Mouse (Mus musculus): ENCODE data around the gene Gcn1l1. TPM values are rescaled to one million over a fixed set of nuclear protein-coding genes. Genes with fewer than 3 reads are reported as not detected.

The Gcn1l1 gene
- polyA plus RNA-seq, 1 experiment from 2014 or later = 97.6 TPM

DNA sequence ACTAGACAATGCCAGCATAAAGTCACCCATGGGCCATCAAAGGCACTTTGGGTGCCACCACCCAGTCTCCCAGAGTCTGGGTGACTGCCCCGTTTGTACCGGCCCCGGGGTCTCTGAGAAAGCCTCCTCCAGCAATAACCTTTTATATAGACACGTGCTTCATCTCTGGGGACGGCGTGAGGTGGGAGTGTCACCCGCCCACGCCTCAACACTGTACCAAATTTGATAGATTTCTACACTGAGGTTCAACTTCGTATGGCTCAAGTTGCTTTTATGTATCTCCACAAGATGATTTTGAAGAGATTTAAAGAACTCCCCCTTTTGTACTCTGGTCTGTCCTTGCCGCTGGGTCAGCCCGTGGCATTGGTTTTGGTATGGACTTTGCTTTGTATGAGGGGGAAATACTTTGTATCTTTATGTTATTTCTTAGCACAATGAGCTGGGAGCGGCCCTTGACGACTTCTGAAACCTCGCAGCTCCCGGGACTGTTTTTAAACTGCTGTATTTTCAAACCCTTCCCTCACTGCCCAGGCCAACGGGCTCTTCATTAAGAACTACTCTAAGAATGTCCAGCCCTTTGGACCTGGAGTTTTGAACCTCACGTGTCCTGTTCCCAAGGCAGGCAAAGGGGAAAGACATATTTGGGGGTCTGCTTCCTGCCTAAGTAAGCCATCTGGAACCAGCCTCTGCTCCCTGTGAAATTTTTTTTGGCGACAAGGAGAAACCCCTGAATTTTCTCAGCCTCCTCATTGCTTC, 10.3 kb upstream of the Gcn1l1 start:
- ChIA-PET CTCF (interaction anchor here (0.6 to 3.5 kb wide), 6 partner anchors 8 to 46 kb away, joined by 3 to 22 read pairs (median 13); no protein-coding TSS in a partner anchor), POLR2A (interaction anchor here (1.0 to 2.1 kb wide), 5 partner anchors 10 to 63 kb away, joined by 3 to 12 read pairs (median 4); partner anchors contain the start of gene Gcn1l1)
- ATAC-seq (no peak), DNase-seq (ENCODE audit: low read depth, low spot score) (no peak)
- in situ Hi-C loops (cut with MboI; ENCODE audit: low pct_unique_long_range_greater_than_20kb) = no loop called here
- H3K27me3 ChIP-seq = no peaks in the 10 kb centered on the region
- TF ChIP-seq CTCF (IDR thresholded peaks at IDR 0.05) = no peak

DNA sequence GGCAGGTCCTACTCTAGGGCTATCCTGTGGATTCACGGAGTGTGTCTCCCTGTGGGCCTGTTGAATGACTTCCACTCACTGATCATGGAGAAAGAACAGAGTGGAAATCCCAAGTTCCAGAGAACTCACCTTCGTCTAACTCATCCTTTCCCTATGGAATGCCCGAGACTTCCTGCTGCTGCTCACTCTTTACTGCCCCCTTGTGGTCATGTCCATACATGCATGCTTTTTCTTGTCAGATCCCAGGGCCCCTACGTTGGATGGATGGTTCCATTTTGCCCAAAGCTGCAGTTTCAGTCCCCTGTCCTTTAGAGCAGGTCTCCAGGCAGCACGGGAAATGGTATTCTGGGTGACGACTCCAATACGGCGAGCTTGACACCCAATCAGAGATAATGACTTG, 8.8 kb upstream of the Gcn1l1 start:
- no peak for TF ChIP-seq CTCF (IDR thresholded peaks at IDR 0.05)
- ChIA-PET CTCF (interaction anchor here (0.7 to 3.5 kb wide), 9 partner anchors 10 to 64 kb away, joined by 3 to 22 read pairs (median 5); no protein-coding TSS in a partner anchor), POLR2A (interaction anchor here (0.5 to 2.1 kb wide), 5 partner anchors 9 to 162 kb away, joined by 3 to 12 read pairs (median 6); partner anchors contain the start of gene Gcn1l1)
- H3K27me3 ChIP-seq = no peaks in the 10 kb centered on the region
- in situ Hi-C loops (cut with MboI; ENCODE audit: low pct_unique_long_range_greater_than_20kb) = no loop called here
- ATAC-seq (no peak), DNase-seq (ENCODE audit: low read depth, low spot score) (no peak)

DNA sequence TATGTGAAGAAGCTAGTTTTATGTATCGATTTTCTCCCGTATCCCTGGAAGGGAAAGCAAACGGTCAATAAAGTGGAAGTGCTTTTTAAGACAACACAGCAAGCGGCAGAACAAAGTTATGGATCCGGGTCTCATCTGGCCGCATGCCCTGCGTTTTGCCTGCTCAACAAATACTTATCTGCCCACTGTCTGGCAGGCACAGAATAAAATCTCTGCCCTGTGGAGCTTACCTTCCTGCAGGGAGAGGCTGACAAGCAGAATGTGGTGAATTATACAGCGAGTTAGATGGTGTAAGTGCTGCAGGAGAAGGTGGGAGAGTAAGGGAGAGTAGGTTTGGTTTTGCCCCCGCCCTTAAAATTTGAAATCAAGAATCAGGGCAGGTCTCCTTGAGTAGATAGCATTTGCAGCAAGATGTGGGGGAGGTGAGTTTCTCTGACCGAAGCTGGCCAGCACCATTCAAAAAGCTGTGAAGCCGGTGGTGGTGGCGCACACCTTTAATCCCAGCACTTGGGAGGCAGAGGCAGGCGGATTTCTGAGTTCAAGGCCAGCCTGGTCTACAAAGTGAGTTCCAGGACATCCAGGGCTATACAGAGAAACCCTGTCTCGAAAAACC, 6.8 kb upstream of the Gcn1l1 start:
- ChIA-PET POLR2A (interaction anchor here (1.0 kb wide), 1 partner anchor 8 kb away, joined by 3 read pairs; no protein-coding TSS in a partner anchor), CTCF (interaction anchor here (1.0 to 3.5 kb wide), 5 partner anchors 15 to 48 kb away, joined by 3 to 22 read pairs (median 4); no protein-coding TSS in a partner anchor)
- no peaks in the 10 kb centered on the region for H3K27me3 ChIP-seq
- in situ Hi-C loops (cut with MboI; ENCODE audit: low pct_unique_long_range_greater_than_20kb) = no loop called here
- DNase-seq (ENCODE audit: low read depth, low spot score) (no peak), ATAC-seq (no peak)
- no peak for TF ChIP-seq CTCF (IDR thresholded peaks at IDR 0.05)

DNA sequence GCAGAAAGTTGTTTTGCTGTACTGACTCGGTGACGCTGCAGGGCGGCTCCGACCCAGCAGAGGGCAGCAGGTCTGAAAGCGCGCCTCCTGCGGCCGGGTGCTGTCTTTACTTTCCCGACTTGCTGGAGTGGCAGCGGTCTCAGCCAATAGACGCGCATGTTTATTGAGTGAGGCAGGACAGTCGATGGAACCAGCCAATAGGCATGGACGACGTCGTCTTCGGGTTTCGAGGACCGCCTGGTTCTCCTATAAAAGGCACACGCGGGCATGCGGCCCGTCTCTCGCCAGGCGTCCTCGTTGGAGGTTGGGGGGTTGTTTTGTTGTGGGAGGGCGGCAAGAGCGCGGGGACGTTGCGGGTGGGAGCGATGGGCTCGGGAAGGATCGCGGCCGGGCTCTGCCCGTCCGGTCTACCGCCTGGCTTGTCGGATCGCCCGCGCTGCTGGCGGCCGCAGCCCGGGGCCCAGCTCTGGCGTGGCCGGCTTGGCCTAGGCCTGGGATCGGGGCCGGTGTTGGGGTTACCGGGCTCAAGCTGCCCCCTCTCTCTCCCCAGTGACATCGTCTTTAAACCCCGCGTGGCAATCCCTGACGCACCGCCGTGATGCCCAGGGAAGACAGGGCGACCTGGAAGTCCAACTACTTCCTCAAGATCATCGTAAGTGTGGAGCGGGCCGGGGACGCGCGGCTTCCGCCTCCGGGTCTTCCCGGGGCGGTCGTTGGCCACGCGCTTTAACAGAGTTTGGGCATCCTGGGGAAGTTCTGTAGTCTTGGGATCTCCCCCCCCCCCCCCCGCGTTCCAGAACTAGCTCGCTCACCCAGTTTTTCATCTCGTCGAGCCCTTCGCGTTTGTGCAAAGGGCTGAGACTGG, 5.6 kb upstream of the Gcn1l1 start, which contains the start of gene Rplp0:
Gene Rplp0 (plus strand): TSS at position 231 of the 865 bp plus-strand sequence.
- TF ChIP-seq CTCF (IDR thresholded peaks at IDR 0.05) = no peak
- DNase-seq (ENCODE audit: low read depth, low spot score) (peak; percentile 98), ATAC-seq (peak; percentile 98)
- in situ Hi-C loops (cut with MboI; ENCODE audit: low pct_unique_long_range_greater_than_20kb) = no loop called here
- ChIA-PET POLR2A (interaction anchor here (0.6 to 1.7 kb wide), 11 partner anchors 9 to 401 kb away, joined by 3 to 7 read pairs (median 4); partner anchors contain the start of genes Mlec and Rab35), CTCF (interaction anchor here (1.0 to 1.3 kb wide), 4 partner anchors 14 to 51 kb away, joined by 3 to 4 read pairs (median 3); no protein-coding TSS in a partner anchor)
- H3K27me3 ChIP-seq = no peaks in the 10 kb centered on the region

DNA sequence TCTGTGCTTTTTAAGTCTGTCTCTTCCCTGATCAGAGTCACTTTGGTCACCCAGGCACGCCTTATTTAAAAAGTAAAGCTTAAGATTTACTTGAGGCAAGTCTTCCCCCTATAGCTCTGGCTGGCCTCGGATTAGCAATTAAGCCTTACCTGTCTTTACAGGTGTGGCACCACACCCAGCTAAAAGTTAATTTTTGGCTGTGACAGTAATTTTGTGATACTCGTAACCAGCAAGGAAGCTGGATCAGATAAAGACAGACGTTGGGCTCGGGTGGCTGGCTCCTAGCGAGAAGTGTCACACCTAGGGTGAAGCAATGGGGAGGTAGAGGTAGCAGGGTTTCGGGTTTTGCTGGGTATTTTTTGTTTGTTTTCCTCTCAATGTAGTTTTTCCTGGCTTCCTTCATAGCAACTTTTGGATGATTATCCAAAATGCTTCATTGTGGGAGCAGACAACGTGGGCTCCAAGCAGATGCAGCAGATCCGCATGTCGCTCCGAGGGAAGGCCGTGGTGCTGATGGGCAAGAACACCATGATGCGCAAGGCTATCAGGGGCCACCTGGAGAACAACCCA, 4.6 kb upstream of the Gcn1l1 start:
- ChIA-PET CTCF (interaction anchor here (1.0 to 1.6 kb wide), 3 partner anchors 13 to 64 kb away, joined by 3 read pairs; no protein-coding TSS in a partner anchor), POLR2A (interaction anchor here (0.6 to 1.7 kb wide), 8 partner anchors 8 to 402 kb away, joined by 3 to 7 read pairs (median 4); partner anchors contain the start of gene Mlec)
- no peak for DNase-seq (ENCODE audit: low read depth, low spot score)
- TF ChIP-seq CTCF (IDR thresholded peaks at IDR 0.05) = no peak
- in situ Hi-C loops (cut with MboI; ENCODE audit: low pct_unique_long_range_greater_than_20kb) = no loop called here
- H3K27me3 ChIP-seq = no peaks in the 10 kb centered on the region
- ATAC-seq = no peak

DNA sequence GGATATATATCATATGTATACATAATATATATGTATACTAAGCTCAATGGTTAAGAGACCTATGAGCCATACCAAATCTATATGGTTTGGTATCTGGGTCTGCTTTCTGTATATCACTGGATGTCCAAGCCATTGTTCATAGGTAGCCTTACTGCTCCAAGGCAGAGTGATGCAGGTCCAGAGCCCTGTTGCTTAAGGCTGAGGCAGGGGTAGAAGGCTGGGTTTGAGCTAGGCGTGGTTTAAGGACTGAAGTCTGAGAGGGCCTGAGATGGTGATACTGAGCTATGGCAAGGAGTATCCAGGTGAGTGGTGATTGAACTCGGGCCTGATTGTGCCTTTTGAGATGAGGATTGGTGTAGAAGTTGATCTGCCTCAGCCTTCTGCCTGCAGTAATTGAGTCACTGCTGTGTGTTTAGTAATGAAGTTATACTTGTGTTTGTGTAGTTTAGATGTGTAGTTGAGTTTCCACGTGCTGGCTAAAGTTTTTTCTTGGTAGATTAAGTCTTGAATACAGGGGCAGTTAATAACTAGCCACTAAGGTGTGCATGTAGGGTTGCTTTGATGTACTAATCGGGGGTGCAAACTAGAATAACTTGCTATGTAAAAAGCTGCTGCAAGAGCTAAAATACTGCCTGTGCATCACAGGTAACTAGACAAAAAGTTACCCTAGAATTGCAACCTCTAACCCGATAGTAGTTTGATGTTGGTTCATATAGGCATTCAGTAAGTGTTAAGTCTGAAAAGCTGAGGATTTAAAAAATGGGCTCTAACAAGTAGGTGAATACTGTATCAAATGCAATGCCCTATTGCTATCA, 1.1 kb upstream of the Gcn1l1 start:
- POLR2A ChIA-PET = interaction anchor here (0.6 to 1.6 kb wide), 10 partner anchors 8 to 264 kb away, joined by 3 to 5 read pairs (median 3); no protein-coding TSS in a partner anchor
- no peak for TF ChIP-seq CTCF (IDR thresholded peaks at IDR 0.05)
- ATAC-seq (no peak), DNase-seq (ENCODE audit: low read depth, low spot score) (no peak)
- CTCF ChIA-PET = interaction anchor here (1.1 to 2.6 kb wide), 2 partner anchors 9 to 25 kb away, joined by 3 to 11 read pairs; no protein-coding TSS in a partner anchor
- no peaks in the 10 kb centered on the region for H3K27me3 ChIP-seq
- in situ Hi-C loops (cut with MboI; ENCODE audit: low pct_unique_long_range_greater_than_20kb) = no loop called here

DNA sequence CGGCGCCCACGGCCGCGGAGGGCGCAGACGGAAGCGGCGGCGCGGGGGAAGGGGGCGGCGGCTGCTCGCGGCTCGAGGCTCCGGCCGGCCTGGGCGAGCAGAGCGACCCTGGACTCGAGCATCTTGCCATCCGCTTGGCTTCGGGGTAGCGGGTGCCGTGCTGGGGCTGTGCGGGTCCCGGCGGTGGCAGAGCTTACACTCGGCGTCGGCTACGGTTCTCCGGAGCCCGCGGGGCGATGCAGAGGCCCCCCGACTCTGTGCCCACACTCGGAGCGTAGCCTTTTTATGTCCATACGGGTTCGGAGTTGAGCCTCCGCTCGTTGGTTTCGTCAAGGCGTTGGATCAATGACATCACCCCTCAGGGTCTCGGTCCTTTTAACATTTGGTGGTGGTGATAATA, 349 bp downstream of the Gcn1l1 start:
- ATAC-seq (peak; percentile 6), DNase-seq (ENCODE audit: low read depth, low spot score) (no peak)
- POLR2A ChIA-PET = interaction anchor here (0.5 to 1.6 kb wide), 3 partner anchors 10 to 129 kb away, joined by 4 to 5 read pairs (median 4); no protein-coding TSS in a partner anchor
- in situ Hi-C loops (cut with MboI; ENCODE audit: low pct_unique_long_range_greater_than_20kb) = no loop called here
- no peaks in the 10 kb centered on the region for H3K27me3 ChIP-seq
- CTCF ChIA-PET = interaction anchor here (2.6 kb wide), 1 partner anchor 7 kb away, joined by 11 read pairs; no protein-coding TSS in a partner anchor
- TF ChIP-seq CTCF (IDR thresholded peaks at IDR 0.05) = no peak

DNA sequence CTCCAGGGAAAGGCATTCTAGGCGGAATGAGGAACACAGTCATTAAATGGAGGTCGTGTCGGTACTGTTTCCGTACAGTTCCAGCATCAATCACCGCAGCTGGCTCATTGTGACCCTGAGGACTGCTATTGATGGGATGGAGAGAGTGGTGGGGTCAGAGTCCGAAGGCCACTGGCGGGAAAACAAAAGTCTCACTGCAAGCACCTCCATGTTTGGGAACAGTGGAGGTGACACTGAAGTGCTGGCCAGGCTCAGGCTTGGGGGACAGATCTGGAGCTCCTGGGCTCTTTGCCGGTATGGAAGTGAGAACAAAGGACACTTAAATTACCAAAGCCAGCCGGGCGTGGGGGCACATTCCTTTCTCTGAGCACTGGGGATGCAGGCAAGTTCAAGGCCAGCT, 3.6 kb downstream of the Gcn1l1 start:
- no peak for TF ChIP-seq CTCF (IDR thresholded peaks at IDR 0.05)
- no peak for DNase-seq (ENCODE audit: low read depth, low spot score)
- ChIA-PET CTCF (no interaction called here), POLR2A (interaction anchor here (1.2 kb wide), 2 partner anchors 9 to 26 kb away, joined by 3 to 4 read pairs; partner anchors contain the start of gene Rplp0)
- no peak for ATAC-seq
- in situ Hi-C loops (cut with MboI; ENCODE audit: low pct_unique_long_range_greater_than_20kb) = no loop called here
- H3K27me3 ChIP-seq = no peaks in the 10 kb centered on the region
